Mouse (Mus musculus) hindbrain, embryonic 14.5 days (tissue): ENCODE results near the gene Rhof. TPM values are rescaled to one million over a fixed set of nuclear protein-coding genes. Genes with fewer than 3 reads are reported as not detected.

Experiments
- ATAC-seq: fragments of 200-750 bp; cut with Nextera tagmentation; 2 replicates; pipeline ENCODE4 v1.8.0; 2017; ENCODE audit warnings: moderate number of reproducible peaks, mild to moderate bottlenecking, moderate TSS enrichment, moderate library complexity; ENCODE audit not compliant: low FRiP score
- DNase-seq: peaks from one replicate; pipeline ENCODE4 v3.0.0-alpha.2; 2015; ENCODE audit warnings: low spot score
- H3K27ac ChIP-seq: fragments of 300-500 bp; sonication (generic); 2 replicates; pipeline ENCODE4 v1.5.1; 2014; ENCODE audit warnings: mild to moderate bottlenecking, moderate library complexity
- H3K27me3 ChIP-seq: fragments of 300-500 bp; sonication (generic); 2 replicates; pipeline ENCODE4 v1.6.1; 2014; ENCODE audit warnings: mild to moderate bottlenecking, low read length, mixed read lengths; ENCODE audit not compliant: control insufficient read depth, insufficient read depth
- H3K36me3 ChIP-seq: fragments of 300-500 bp; sonication (generic); replicated peaks from 2 replicates; pipeline ENCODE4 v1.6.1; 2014; ENCODE audit not compliant: control insufficient read depth, insufficient read depth
- H3K4me1 ChIP-seq: fragments of 300-500 bp; sonication (generic); replicated peaks from 2 replicates; pipeline ENCODE4 v1.6.1; 2014; ENCODE audit warnings: antibody characterized with exemption, low read length, mixed read lengths; ENCODE audit not compliant: control insufficient read depth, insufficient read depth
- H3K4me2 ChIP-seq: fragments of 300-500 bp; sonication (generic); replicated peaks from 2 replicates; pipeline ENCODE4 v1.6.1; 2014; ENCODE audit warnings: mild to moderate bottlenecking, moderate library complexity
- H3K4me3 ChIP-seq: fragments of 300-500 bp; sonication (generic); replicated peaks from 2 replicates; pipeline ENCODE4 v1.5.1; 2014; ENCODE audit warnings: mild to moderate bottlenecking, low read length
- H3K9ac ChIP-seq: fragments of 300-500 bp; sonication (generic); 2 replicates; pipeline ENCODE4 v1.6.1; 2014
- H3K9me3 ChIP-seq: fragments of 300-500 bp; sonication (generic); 2 replicates; pipeline ENCODE4 v1.6.1; 2016; ENCODE audit warnings: low read length; ENCODE audit not compliant: control insufficient read depth
- WGBS: fragments of 180-500 bp; shearing (Covaris S2); extraction: QIAGEN DNeasy Blood & Tissue Kit; methylation state at CpG from one replicate; pipeline ENCODE4 v1.1.7; 2014; 5-methylcytosine and 5-hydroxymethylcytosine counted together
- polyA plus RNA-seq: library from polyadenylated mRNA; unstranded; fragments of >200 nt; fragmentation: Nextera tagmentation; extraction: Ambion mirVana; gene quantifications from 2 replicates; pipeline ENCODE4 v1.2.1, GENCODE M21; 2014

The Rhof gene
- polyA plus RNA-seq, 1 experiment from 2014 or later: 13.0 TPM

DNA sequence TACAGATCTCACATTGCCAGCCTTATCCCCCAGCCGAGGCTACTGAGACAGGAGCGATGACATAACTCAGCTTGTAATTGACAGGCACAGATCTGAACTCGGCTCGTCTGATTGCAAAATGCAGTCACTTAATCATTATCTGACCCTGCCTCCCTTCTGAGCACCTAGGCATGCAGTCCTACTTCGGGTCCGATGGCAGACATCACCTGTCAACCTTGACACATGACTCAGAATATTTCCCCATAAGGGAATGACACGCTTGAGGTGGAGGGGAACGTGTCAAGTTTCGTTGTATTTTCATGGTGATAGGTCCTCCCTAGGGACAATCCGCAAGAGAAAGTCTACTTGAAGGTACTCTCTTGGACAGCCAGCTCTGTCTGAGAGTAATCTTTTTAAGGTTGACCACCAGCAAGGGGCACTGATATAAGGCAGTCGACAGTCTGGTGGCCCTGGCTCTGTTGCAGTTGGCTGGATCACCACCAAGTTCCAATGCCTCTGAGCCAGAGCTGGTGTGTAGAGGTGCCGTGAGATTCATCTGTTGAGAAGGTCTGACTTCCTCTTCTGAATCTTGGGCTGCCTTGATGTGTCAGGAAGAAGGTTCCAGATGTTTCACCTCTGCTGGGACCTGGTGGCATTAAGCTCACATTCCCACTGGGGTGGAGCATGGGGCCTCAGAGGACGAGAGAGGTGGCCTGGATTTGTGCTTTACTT, 49.0 kb downstream of the Rhof start:
- Histone ChIP-seq H3K4me3 (no peak overlapping the region), H3K4me1 (no peaks in the 10 kb centered on the region), H3K4me2 (no peak overlapping the region), H3K36me3 (no peaks in the 10 kb centered on the region), H3K27me3 (no peaks in the 10 kb centered on the region), H3K9me3 (no peaks in the 10 kb centered on the region), H3K27ac (no peak overlapping the region), H3K9ac (no peak overlapping the region)
- no peak for ATAC-seq
- DNase-seq: no peak
- 70% methylated on average over 13 of the region's 13 CpGs for WGBS

DNA sequence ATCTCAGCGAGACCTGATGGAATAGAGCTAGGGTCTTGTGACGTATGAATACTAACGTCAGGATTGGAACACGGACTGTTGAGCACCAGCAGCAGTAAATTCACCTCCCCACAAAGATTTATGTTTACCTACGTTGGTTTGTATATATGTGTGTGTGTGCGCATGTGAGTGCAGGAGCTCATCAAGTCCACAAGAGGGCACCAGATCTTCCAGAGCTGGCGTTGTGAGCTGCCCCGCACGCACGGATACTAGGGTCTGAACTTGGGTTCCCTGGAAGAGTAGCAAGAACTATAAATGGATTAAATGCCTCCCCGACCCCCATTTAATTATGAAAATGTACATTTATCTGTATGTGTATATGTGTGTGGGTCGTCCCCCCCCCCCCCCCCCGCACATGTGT, 52.0 kb downstream of the Rhof start:
- H3K27ac ChIP-seq: no peak overlapping the region
- H3K9ac ChIP-seq: no peak overlapping the region
- no peak for ATAC-seq
- H3K27me3 ChIP-seq: no peaks in the 10 kb centered on the region
- WGBS: 97% methylated on average over 12 of the region's 13 CpGs
- peaks cover 22% of the 10 kb centered on the region for H3K4me1 ChIP-seq
- no peaks in the 10 kb centered on the region for H3K9me3 ChIP-seq
- no peaks in the 10 kb centered on the region for H3K36me3 ChIP-seq
- no peak overlapping the region for H3K4me2 ChIP-seq
- DNase-seq: no peak
- H3K4me3 ChIP-seq: no peak overlapping the region

DNA sequence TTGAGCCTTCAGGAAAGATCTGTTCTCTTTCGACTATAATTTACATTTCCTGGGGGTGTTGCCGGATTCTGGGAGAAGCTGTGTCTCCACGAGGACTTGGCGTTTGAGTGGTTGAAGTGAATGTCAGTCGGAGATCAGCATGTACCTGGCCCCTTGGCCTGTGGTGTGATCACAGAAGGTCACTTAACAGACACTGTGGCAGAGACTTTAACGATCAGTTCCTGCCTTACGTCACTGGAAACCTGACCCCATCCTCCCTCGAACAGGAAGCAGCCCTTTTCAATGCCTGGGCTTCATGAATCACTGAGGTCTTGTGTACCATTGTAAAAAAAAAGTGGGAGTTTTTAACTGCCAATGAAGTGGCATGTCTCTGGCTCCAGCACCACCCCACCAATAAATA, 52.5 kb downstream of the Rhof start:
- H3K4me3 ChIP-seq: no peak overlapping the region
- no peak overlapping the region for H3K4me2 ChIP-seq
- peaks cover 23% of the 10 kb centered on the region for H3K4me1 ChIP-seq
- no peak overlapping the region for H3K9ac ChIP-seq
- 87% methylated on average over 8 of the region's 8 CpGs for WGBS
- H3K36me3 ChIP-seq: no peaks in the 10 kb centered on the region
- DNase-seq (no peak), ATAC-seq (no peak)
- H3K27me3 ChIP-seq: no peaks in the 10 kb centered on the region
- H3K9me3 ChIP-seq: no peaks in the 10 kb centered on the region
- H3K27ac ChIP-seq: no peak overlapping the region

GRCm38 (mm10) chr5:123079568-123079967, 52.9 kb downstream of the Rhof start:
- H3K4me1 ChIP-seq: peaks cover 23% of the 10 kb centered on the region
- no peak overlapping the region for H3K4me3 ChIP-seq
- DNase-seq (no peak), ATAC-seq (no peak)
- no peaks in the 10 kb centered on the region for H3K27me3 ChIP-seq
- WGBS: 90% methylated on average over 1 of the region's 1 CpGs
- no peak overlapping the region for H3K9ac ChIP-seq
- no peak overlapping the region for H3K4me2 ChIP-seq
- no peaks in the 10 kb centered on the region for H3K36me3 ChIP-seq
- H3K27ac ChIP-seq: no peak overlapping the region
- no peaks in the 10 kb centered on the region for H3K9me3 ChIP-seq

DNA sequence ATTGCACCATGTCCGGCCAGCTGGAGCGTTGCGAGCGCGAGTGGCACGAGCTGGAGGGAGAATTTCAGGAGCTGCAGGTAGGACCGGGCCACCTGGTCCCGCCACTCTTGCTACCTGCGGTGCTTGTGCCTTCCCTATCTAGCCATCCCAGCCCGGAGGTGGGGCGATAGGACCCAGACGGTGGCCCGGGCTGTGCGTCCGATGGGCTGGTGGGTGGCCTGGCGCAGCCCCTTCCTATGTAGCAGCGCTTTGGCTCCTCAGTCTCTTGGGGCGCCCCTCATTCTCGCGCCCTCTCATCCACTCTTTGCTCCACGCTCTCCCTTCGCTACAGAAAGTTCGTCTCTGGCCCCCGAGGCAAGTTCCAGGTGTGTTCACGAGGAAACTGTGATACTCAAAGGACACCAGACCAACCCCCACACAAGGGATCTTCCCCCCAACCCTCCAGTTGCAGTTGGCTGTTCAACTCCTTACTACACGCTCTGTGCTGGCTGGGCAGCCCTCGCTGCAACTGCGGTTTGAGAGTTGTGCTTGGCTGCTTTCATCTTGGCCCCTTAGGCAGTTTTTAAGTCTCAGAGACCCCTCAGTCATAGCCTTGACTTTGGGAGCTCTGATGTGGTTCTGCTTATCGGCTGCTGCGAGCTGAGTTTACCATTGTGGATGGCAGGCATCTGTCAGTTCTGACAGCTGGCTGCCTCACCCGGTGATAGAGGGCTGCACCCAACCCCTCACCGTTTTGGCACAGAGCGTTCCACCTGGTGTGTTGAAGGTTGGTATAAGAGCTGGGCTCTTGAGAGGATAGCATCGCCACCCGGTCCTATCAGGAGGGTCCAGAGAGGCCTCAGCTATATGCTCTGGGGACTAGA, 55.8 kb downstream of the Rhof start:
- Histone ChIP-seq H3K36me3 (no peaks in the 10 kb centered on the region), H3K9me3 (no peaks in the 10 kb centered on the region), H3K27ac (peak overlapping the region; percentile 65), H3K9ac (peak overlapping the region; percentile 73), H3K4me1 (peaks cover 23% of the 10 kb centered on the region), H3K4me2 (peak overlapping the region; percentile 98), H3K27me3 (no peaks in the 10 kb centered on the region), H3K4me3 (peak overlapping the region; percentile 68)
- DNase-seq (peak; percentile 52), ATAC-seq (peak; percentile 87)
- 4% methylated on average over 32 of the region's 35 CpGs for WGBS

- 9% methylated on average over 41 of the region's 45 CpGs for WGBS
- Histone ChIP-seq H3K27ac (peak overlapping the region; percentile 65), H3K4me1 (peaks cover 23% of the 10 kb centered on the region), H3K9me3 (no peaks in the 10 kb centered on the region), H3K27me3 (no peaks in the 10 kb centered on the region), H3K4me2 (peak overlapping the region; percentile 98), H3K9ac (peak overlapping the region; percentile 73), H3K4me3 (peak overlapping the region; percentile 68), H3K36me3 (no peaks in the 10 kb centered on the region)
- peak; percentile 92 for ATAC-seq
- DNase-seq: peak; percentile 96
Observed at GRCm38 (mm10) chr5:123075576-123076418, 56.7 kb downstream of the Rhof start.

- DNase-seq (no peak), ATAC-seq (no peak)
- Histone ChIP-seq H3K4me2 (no peak overlapping the region), H3K4me3 (no peak overlapping the region), H3K4me1 (no peaks in the 10 kb centered on the region), H3K36me3 (no peaks in the 10 kb centered on the region), H3K9ac (no peak overlapping the region), H3K27me3 (no peaks in the 10 kb centered on the region), H3K27ac (no peak overlapping the region), H3K9me3 (no peaks in the 10 kb centered on the region)
- WGBS: 88% methylated on average over 2 of the region's 2 CpGs
Observed at GRCm38 (mm10) chr5:123068714-123069113, 63.8 kb downstream of the Rhof start.

DNA sequence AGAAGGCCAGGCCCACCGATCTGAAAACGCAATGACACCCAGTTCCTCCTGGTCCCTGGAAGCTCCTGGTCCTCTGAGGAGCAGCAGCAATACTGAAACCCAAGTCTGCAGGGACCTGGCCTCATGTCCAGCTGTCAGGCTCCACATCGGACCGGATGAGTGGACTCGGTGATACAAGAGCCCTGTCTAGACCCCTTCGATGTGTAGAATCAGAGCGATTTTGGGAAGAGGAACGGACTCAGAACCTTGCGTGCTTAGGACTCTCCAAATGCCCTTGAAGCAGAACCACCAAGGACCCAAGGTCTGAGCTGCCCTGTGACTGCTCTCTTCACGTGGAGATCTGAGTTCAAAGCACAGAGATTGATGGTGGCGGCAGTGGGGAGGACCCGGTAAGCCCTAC, 64.4 kb downstream of the Rhof start, which contains the start of gene Tmem120b:
TSS of gene Tmem120b (plus strand) at position 301 of the 400 bp plus-strand sequence.
- Histone ChIP-seq H3K27ac (no peak within 1 kb of the TSS), H3K4me3 (no peak within 1 kb of the TSS), H3K4me1 (no peaks in the 10 kb centered on the region), H3K4me2 (no peak within 1 kb of the TSS), H3K9ac (no peak within 1 kb of the TSS), H3K27me3 (no peaks in the 10 kb centered on the region), H3K36me3 (no peaks in the 10 kb centered on the region), H3K9me3 (no peaks in the 10 kb centered on the region)
- no peak for ATAC-seq
- WGBS: 87% methylated on average over 12 of the region's 12 CpGs
- no peak for DNase-seq
